Mouse (Mus musculus): ENCODE measurements around the gene Rims1. TPM values are rescaled to one million over a fixed set of nuclear protein-coding genes. Genes with fewer than 3 reads are reported as not detected.

Gene Rims1
- polyA plus RNA-seq, 1 experiment: 44.8 TPM

DNA sequence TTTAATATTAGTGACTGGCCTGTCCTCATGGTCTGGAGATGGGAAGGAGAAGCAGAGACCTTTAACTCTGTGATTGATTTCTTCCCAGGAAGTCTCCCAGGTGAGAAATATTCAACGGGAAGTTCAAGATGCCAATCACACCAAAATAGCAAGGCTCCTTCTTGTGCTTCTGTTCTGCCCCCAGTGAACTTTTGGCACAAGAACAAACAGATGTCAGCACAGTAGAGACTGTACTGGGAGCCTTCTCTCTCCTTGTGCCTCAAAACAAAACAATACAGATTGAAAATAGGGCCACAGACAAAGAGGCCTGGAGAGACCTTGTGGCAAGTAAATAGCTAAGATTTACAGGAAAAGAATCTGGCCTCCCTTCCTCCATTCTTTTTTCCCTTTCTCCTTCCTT is 110.7 kb downstream of the Rims1 start:
- no peak for DNase-seq (ENCODE audit: low spot score)

DNA sequence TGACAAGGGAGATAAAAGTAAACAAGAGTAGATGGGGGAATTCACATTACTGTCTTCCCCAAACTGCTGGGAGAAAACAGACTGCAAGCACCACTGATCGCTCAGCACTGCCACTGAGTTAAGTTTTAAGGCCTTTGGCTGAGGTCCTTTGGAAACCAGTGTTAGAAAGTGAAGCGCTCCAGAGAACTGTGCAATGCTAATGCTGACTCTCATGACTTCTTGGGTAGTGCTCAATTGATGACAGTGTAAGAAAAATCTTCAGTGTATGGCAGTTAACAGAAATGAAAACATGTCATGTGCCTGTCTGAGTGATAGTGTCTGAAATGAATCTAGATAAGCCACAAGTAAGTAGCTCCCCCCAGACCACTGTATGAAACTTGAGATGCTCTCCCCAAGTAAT is 111.3 kb downstream of the Rims1 start:
- DNase-seq (ENCODE audit: low spot score): no peak

DNA sequence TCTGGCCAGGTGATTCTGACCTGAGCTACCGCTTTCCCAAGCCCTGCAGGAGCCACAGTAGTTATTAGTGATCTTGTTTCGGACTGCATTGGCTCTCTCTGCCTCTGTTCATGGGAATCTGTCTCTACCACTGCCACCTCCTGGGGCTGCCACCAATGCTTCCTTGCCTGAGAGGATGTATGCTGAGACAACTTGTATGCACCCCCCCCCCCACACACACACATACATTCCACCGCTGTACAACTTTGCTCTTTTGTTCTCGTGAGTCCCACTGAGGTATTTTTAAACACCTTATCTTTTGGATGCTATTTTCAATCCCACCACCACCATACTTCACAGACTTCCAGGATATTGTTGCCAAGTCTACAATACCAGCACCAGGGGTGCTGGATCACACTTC is 122.3 kb downstream of the Rims1 start:
- DNase-seq (ENCODE audit: low spot score): no peak

DNA sequence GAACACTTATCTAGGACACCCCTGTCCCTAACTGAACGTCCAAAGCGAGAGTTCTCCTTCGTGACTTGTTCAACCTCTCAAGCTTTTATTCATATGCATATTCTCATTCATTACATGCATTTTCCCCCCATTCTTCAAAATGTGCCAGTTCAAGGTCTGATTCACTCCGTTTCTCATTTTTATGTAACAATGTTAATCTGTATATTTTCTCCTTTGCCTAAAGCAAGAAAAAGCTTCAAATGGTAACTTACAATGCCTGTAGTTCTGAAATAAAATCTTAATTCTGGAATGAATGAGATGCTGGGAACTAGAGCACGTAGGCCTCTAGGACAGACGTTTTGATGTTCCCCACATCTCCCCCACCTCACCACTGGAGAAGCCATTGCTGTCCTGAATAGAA is 141.6 kb downstream of the Rims1 start:
- no peak for DNase-seq (ENCODE audit: low spot score)

DNA sequence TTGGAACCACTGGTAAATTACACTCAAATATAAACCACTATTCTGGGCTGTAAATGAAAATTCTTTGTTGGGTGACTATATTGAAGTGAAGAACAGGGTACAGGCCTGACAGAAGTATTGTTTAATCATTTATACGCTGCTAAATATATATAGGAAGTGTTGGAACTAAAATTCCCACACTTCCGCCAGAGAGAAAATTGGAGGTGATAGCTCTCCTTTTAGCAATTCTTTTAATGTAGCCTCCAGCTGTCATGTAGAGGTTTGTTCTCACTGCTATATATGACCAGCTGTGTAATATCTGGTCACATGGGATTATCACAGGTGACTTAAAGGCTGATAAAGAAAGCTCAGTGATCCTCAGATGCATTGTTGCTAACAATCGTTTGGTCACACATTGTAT is 144.0 kb downstream of the Rims1 start:
- no peak for DNase-seq (ENCODE audit: low spot score)

DNA sequence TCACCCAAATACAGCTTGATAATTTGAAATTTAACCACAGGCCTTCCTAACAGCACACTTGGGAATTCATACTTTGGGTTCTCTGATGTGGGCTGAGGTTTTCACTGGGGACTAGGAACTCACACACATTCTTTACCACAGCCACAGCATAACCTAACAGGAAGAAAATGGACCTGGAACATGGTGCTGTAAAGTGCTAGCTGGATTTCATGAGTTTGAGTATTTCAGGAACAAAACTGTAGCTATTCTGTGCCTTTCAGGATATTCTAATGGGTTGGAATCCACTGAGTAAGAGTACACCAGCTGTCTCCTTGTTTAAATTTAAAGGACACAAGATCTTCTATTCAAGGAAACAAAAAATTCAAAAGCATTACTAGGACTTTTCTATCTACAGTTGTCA is 149.8 kb downstream of the Rims1 start:
- no peak for DNase-seq (ENCODE audit: low spot score)

DNA sequence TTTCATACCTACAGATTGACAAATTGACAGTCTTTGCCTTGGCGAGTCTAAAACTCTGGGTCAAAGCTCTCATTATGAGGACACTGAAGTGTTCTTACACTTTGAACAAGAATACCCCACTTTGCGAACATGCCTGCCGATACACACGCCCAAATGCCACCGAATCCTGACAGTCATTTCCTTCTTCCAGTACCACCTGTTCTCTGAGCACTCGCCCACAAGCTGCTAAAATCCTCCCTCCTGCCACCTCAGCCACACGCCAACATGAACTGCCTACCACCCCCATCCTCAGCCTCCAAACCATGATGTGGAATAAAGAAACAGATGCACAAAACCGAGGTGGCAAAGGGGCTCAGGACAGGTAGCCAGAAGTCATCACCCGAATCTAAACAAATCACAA is 150.9 kb downstream of the Rims1 start:
- DNase-seq (ENCODE audit: low spot score): no peak

DNA sequence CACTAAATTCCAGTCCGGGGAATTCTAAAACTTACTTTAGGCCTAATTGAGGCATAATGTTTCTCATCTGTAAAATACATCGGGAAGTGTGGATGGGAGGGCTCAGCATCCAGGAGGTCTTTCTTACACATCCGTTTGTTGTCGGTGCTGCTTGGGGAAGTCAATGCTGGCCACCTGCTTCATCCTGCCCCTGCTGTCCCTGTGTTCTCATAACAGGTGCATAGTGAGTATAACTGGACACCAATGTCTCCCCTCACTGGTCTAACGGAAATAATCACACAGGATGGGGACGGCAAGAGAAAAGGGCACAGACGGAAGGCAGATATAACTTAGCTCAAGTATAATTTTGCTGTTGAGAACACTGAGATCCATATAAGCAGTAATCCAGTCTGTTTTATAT is 155.2 kb downstream of the Rims1 start:
- DNase-seq (ENCODE audit: low spot score): no peak

DNA sequence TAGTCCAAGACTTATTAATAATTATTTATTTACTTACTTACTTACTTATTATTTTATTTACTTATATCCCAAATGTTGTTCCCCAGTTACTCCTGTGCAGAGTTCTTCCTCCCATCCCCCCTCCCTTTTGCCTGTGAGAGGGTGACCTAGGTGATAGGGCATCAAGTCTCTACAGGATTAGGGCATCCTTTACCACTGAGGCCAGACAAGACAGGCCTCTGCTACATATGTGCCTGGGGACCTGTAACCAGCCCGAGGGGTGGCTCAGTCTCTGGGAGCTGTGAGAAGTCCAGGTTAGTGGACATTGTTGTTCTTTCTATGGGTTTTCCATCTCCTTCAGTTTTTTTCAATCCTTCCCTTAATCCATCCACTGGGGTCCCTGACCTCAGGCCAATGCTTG is 156.4 kb downstream of the Rims1 start:
- no peak for DNase-seq (ENCODE audit: low spot score)

DNA sequence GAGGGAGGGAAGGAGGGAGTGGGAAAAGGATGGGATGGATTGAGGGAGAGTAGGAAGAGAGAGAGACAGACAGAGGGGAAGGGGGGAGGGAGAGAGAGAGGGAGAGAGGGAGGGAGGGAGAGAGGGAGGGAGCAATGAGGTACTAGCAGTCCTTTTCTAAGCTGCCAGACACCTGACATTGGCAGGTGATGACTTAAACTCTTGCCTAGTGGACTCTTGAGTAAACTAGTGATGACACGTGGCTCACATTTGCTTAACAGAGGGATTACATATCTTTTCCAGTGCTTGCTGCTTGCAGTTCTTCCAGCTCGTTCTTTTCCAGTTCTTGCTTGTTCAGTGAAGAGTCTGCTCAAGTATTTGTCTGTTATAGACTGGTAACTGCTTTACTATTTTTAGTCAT is 160.5 kb downstream of the Rims1 start:
- DNase-seq (ENCODE audit: low spot score): no peak

DNA sequence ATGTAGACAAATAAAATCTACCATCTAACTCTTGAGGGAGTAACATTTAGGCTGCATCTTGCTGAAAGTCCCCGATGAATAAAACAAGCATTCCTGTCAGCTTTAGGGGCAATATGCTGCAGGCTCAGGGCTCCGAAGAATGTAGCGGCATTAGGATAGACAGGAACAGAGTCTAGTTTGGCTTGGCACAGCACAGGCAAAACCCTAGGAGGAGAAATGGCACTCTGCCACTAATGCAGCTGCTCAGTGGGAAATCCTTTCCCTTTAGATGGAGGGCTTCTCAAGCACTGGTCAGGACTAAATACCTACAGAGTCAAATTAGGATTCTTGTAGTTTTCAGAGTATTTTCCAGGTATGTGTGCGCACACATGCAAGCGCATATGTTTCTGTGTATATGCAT is 165.2 kb downstream of the Rims1 start:
- no peak for DNase-seq (ENCODE audit: low spot score)

DNA sequence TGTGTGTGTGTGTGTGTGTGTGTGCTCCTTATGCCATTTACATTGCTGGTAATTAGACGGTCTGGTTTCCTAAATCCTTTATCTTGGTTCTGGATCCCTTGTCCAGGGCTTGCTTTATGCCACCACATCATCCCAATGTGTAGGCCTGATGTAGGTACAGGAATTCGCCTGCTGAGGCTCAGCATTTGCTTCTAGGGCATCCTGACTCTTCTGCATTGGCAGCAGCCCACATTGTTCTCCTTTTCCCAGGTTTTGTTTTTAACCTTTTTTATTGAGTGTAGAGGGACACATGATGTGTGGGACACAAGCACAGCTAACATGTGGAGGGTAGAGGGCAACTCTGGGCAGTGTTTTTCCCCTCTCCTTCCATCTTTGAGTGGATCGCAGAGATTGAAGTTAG is 166.1 kb downstream of the Rims1 start:
- no peak for DNase-seq (ENCODE audit: low spot score)

DNA sequence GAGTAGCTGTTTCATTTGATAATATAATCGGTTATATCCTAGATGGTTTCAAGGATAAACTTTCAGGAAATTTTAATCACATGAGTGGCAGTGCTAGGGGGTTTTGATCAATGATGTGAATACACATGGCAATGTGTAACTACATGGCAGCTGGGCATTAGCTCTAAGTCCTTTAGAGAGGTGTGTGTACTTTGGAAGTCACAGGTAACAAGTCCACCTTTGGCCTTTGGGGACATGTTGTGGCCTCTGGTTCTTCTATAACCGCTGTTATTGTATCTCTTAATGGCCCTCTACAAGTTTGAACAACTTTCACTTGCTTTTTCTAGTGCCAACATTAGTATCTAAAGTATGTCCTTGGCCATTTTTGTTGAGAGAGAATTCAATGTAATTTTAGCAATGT is 171.9 kb downstream of the Rims1 start:
- DNase-seq (ENCODE audit: low spot score): no peak

DNA sequence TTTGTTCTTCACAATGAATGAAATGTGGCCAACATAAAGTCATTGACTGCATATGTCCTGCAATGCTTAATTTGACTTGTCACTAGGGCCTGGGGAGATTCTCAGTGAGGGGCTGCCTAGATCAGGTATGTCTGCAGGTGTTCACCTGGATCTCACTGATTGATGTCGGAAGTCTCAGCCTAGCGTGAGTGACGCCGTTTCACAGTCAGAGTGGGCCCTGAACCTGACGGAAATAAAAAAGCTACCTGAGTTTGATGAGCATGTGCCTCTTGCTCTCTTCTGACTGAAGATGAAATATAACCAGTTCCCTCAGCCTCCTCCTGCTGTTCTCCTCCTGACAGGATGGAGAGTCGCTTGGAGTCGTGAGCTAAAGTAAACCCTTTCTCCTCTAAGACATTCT is 173.2 kb downstream of the Rims1 start:
- no peak for DNase-seq (ENCODE audit: low spot score)

DNA sequence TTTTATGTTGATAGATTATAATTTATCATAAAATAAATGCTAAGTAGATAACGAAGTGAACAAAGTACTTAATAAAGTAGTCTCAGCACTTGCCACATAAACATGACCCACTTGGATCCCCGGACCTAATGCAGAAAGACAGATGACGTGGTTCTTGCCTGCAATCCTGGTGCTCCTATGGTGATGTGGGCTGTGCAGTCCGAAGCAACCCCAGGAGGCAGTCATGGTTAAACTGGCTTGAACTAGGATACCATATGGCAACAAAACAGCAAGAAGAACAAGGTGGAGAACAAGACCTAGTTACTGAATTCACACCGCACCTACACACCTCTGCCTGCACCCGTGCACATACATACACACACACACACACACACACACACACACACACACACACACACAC is 173.8 kb downstream of the Rims1 start:
- DNase-seq (ENCODE audit: low spot score): no peak

DNA sequence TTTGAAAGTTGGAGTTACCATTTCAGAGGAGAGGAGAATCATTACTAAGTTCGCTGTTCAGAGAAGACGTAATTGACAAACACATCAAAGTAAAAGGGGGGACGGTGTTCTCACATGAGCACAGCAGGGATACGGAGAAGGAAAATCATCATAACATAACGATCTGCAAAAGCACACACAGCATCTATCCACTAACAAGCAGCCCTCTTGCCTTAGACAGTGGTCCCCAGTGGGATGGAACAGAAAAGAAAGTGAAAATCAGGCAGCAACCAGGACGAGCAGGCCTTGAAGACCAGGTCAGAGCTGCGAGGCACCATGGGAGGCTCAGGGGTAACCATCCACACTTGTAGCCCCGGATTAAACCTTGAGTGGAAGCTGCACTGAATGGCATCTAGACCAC is 176.8 kb downstream of the Rims1 start:
- DNase-seq (ENCODE audit: low spot score): no peak

DNA sequence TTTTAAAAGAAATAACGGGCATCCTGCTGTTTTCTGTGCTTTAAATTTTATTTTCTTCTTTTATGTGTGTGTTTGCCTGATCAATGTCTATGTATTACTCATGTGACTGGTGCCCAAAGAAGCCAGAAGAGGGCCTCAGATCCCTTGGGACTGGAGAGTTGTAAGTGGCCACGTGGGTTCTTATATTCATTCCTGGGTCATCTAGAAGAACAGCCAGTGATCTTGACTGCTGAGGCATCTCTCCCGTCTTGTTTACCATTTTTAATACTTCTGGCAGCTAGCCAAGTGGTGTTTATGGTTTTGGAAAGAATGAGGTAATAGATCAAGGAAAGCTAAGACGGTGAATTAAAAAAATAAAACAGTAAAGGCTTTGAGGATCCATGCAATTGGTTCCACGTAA is 178.8 kb downstream of the Rims1 start:
- DNase-seq (ENCODE audit: low spot score): no peak

DNA sequence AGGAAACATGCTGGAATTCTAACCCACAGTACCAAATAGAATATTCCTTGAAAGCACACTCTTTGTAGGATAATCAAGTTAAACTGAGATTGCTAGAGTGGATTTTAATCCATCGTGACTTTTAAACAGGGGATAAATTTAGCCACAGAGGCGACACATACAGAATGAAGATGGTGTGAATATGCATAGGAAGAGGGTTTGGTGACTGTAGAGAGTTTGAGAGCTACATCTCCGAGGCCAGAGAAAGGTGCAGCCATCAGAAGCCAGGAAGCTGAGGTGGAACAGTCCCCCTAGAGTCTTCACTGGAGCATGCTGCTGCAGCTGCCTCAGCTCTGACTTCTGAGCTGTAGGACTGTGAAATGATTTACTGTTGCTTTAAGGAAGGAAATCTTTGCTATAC is 179.5 kb downstream of the Rims1 start:
- no peak for DNase-seq (ENCODE audit: low spot score)

DNA sequence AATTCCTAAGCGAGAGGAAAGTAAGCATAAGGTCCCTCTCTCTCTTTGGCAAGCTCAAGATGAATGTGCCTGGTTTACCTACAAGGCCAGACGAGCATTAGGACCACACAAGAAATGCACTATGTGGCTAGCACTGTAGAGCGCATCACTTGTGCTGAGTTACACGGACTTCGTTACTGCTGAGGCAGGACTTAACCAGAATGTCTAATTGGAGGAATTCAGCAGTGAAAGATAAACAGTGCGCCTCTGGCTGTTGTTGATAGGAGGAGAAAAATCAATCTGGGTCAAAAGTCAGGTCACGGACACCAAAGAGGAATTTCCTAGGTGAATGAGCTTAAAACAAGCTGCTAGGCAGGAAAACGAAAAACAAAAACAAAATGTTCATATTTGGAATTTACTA is 185.0 kb downstream of the Rims1 start:
- no peak for DNase-seq (ENCODE audit: low spot score)

DNA sequence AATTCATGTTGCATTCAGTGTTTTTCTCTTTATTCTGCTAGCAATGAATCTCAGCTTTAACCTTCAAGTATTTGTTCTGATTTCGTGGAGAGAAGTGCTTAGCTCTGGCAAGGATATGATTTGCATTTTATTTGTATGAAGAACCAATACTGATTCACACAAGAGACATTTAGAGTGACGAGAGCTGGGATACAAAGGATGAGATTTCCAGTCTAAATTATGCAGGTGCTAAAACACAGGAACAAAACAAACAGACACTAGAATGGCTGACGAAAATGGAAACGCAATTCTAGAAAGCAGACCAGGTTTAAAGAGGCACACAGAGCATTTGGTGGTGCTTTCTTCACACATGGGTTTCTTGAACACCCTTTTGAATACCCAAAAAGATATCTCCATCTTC is 190.2 kb downstream of the Rims1 start:
- DNase-seq (ENCODE audit: low spot score): no peak

DNA sequence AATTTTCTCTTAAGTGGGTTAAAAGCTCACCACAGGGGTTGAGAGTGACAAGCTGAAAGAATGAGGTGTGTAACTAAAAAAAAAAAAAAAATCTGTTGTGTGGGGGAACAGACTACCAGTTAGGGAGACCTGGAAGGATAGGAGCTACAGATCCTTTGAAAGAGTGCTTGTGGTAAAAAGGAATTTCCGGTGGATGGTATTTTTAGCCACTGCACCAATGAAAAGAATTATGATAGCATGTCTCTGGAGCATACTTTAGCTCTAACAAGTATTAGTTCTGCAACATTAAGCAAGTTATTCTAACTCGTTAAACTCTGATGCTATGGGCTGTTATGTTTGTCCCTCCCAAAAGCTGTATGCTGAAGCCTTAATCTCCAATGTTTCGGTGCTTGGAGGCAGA is 192.2 kb downstream of the Rims1 start:
- no peak for DNase-seq (ENCODE audit: low spot score)

DNA sequence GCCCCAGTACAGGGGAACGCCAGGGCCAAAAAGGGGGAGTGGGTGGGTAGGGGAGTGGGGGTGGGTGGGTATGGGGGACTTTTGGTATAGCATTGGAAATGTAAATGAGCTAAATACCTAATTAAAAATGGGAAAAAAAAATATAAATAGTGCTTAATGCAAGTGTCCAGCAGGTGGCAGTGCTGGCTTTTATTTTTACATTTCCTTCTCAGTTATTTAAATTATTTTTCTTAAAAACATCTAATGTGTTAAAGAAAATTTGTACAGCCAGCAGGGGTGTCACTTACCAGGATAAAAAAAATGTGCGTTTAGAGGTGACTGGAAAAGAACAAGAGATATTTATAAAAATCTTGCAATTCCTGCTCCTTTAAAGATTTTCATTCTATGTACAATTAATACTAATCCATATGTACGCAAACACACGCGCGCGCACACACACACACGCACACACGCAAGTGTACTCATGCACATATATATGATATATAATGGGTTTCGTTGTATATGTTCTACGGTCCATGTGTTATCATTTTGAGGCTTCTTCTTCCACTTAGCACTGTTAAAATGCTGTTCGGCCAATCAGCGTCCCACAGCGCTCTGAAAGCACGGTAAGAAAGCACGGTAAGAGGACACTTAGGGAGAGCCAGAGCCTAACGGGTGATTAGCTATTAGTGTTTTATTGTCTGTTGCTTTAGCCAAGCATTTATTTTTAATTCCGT is 201.3 kb downstream of the Rims1 start:
- DNase-seq (ENCODE audit: low spot score): no peak

DNA sequence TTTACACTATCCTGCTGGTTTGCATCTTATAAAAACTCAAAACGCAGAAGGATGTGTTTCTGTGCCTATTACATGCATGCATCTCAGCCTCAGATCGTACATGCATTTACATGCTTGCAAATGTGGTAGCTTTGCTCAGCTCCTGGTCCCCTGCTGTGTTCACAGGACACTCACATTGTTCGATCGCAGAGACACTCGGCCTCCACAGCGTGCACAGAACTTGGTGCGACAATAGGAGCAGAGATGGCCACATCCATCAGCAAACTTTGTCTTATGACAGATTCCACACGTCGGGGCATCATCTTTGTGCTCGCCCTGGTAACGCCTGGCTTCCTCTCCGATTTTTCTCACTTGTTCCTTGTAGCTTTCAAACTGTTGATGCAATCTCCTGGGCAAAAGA is 209.6 kb downstream of the Rims1 start:
- DNase-seq (ENCODE audit: low spot score): no peak

DNA sequence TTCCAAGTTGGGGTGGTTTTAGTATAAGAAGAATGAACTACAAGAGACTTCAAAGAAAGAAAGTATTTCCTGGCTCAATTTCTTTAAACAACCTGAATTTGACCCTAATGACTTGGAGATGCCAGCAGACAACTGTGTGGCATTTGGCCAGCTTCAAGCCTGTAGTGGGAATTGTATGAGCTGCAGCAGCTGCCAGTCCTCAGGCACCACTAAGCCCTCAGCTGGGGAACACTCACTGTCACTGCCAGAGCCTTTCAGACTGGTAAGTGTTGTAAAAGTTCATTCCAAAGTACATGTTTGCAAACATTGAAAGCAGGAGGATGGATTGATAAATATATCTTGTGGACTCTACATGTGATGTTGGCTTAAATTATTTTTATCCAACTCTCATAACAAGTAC is 211.0 kb downstream of the Rims1 start:
- DNase-seq (ENCODE audit: low spot score): no peak

Data from urinary bladder, adult 2 months (tissue).